Comparison of ENCODE assay signal across 11 mouse cellular contexts in genomic region chr6:22205751-22206121, GRCm38 (mm10).
DNase-seq lines count a peak whose midpoint lies in the region; ATAC-seq and TF ChIP-seq lines count a peak whose summit lies in the region.
"Had no signal": no experiment of that assay in that cellular context is flagged by ENCODE, and none has a peak within 500 bp of the region (broad histone marks: within the 10 kb centered on the region; RNA-seq: fewer than 3 reads in every experiment).

No protein-coding gene starts in this region.

- 42% methylated on average over 7 of the region's 7 CpGs for WGBS in lung, embryonic 16.5 days
- WGBS in hindbrain, postnatal 0 days = 35% methylated on average over 7 of the region's 7 CpGs
- WGBS in stomach, embryonic 14.5 days = 74% methylated on average over 7 of the region's 7 CpGs

- H3K27me3 ChIP-seq in lung, embryonic 16.5 days (ENCODE audit: control insufficient read depth, insufficient read depth, low read depth, low read length) = no peaks in the 10 kb centered on the region
- H3K27me3 ChIP-seq in hindbrain, postnatal 0 days (ENCODE audit: insufficient read depth, low read length) = no peaks in the 10 kb centered on the region
- H3K27me3 ChIP-seq in stomach, embryonic 14.5 days (ENCODE audit: control insufficient read depth, insufficient read depth, low read length) = no peaks in the 10 kb centered on the region
- H3K27me3 ChIP-seq: liver, embryonic 13.5 days had no signal

- no peak for TF ChIP-seq CTCF in hindbrain, postnatal 0 days (IDR thresholded peaks at IDR 0.05; ENCODE audit: low read depth)

- no peaks in the 10 kb centered on the region for H3K9me3 ChIP-seq in lung, embryonic 16.5 days (ENCODE audit: control insufficient read depth, low read length)
- no peaks in the 10 kb centered on the region for H3K9me3 ChIP-seq in hindbrain, postnatal 0 days (ENCODE audit: low read length)
- H3K9me3 ChIP-seq in stomach, embryonic 14.5 days (ENCODE audit: control insufficient read depth, low read depth, low read length) = no peaks in the 10 kb centered on the region
- H3K9me3 ChIP-seq: liver, embryonic 13.5 days had no signal

- no peak overlapping the region for H3K9ac ChIP-seq in lung, embryonic 16.5 days (ENCODE audit: low read length)
- no peak overlapping the region for H3K9ac ChIP-seq in hindbrain, postnatal 0 days (replicated peaks; ENCODE audit: low read length)
- H3K9ac ChIP-seq in stomach, embryonic 14.5 days (replicated peaks; ENCODE audit: low read depth, low read length) = no peak overlapping the region
- H3K9ac ChIP-seq: liver, embryonic 13.5 days had no signal

- H3K27ac ChIP-seq in lung, embryonic 16.5 days (ENCODE audit: low read length) = peak overlapping the region; percentile 43; the same call in 1 of the 2 replicates
- 0 out of 2 replicates have a peak overlapping the region, but pooled peaks have one; percentile 32 for H3K27ac ChIP-seq in hindbrain, postnatal 0 days
- H3K27ac ChIP-seq in stomach, embryonic 14.5 days (ENCODE audit: low read length) = no peak overlapping the region
- H3K27ac ChIP-seq: liver, embryonic 13.5 days had no signal

- H3K4me1 ChIP-seq in lung, embryonic 16.5 days (replicated peaks; ENCODE audit: control insufficient read depth, insufficient read depth, low read length) = peaks cover 5% of the 10 kb centered on the region; the same call in 1 of the 2 replicates
- H3K4me1 ChIP-seq in hindbrain, postnatal 0 days (ENCODE audit: insufficient read depth, low read length) = peaks cover 7% of the 10 kb centered on the region; the same call in 1 of the 2 replicates
- no peaks in the 10 kb centered on the region for H3K4me1 ChIP-seq in stomach, embryonic 14.5 days (ENCODE audit: control insufficient read depth, insufficient read depth, low read length)
- H3K4me1 ChIP-seq: liver, embryonic 13.5 days had no signal

- DNase-seq in frontal cortex, adult 2 months (ENCODE audit: extremely low spot score in 1 of 2, low spot score in 1 of 2) = no peak
- DNase-seq in lung, postnatal 4 days = no peak
- DNase-seq in hindbrain, postnatal 0 days (ENCODE audit: low spot score) = peak; percentile 44
- no peak for DNase-seq in kidney, postnatal 10 days
- no peak for DNase-seq in spleen, adult 18-20 months
- DNase-seq: layer of hippocampus, adult 9-11 months; liver, embryonic 13.5 days had no signal

- peak overlapping the region; percentile 42 for H3K4me2 ChIP-seq in lung, embryonic 16.5 days (ENCODE audit: low read depth, low read length)
- peak overlapping the region; percentile 47 for H3K4me2 ChIP-seq in hindbrain, postnatal 0 days (ENCODE audit: low read depth, low read length)
- H3K4me2 ChIP-seq in stomach, embryonic 14.5 days (replicated peaks; ENCODE audit: low read depth, low read length) = 0 out of 2 replicates have a peak overlapping the region, but pooled peaks have one; percentile 8
- H3K4me2 ChIP-seq: liver, embryonic 13.5 days had no signal

- ATAC-seq in frontal cortex, adult (ENCODE audit: low TSS enrichment) = peak; percentile 1; the same call in 1 of the 2 replicates
- no peak for ATAC-seq in lung, embryonic 16.5 days (ENCODE audit: low read depth)
- ATAC-seq in hindbrain, postnatal 0 days = peak; percentile 57; the same call in 1 of the 2 replicates
- no peak for ATAC-seq in stomach, embryonic 14.5 days (ENCODE audit: insufficient number of reproducible peaks, insufficient read depth, low FRiP score, low read depth)
- ATAC-seq: CD4-positive, CD25-positive, alpha-beta regulatory T cell, adult 4 months had no signal

- 0 out of 2 replicates have a peak overlapping the region, but pooled peaks have one; percentile 3 for H3K4me3 ChIP-seq in lung, embryonic 16.5 days (ENCODE audit: low read length)
- peak overlapping the region; percentile 16 for H3K4me3 ChIP-seq in hindbrain, postnatal 0 days (ENCODE audit: low read length)
- H3K4me3 ChIP-seq in stomach, embryonic 14.5 days (ENCODE audit: low read depth, low read length) = no peak overlapping the region
- H3K4me3 ChIP-seq: liver, embryonic 13.5 days had no signal

- no peaks in the 10 kb centered on the region for H3K36me3 ChIP-seq in lung, embryonic 16.5 days (ENCODE audit: control insufficient read depth, insufficient read depth, low read length)
- no peaks in the 10 kb centered on the region for H3K36me3 ChIP-seq in hindbrain, postnatal 0 days (ENCODE audit: insufficient read depth, low read length)
- no peaks in the 10 kb centered on the region for H3K36me3 ChIP-seq in stomach, embryonic 14.5 days (ENCODE audit: control insufficient read depth, insufficient read depth, low read length)
- H3K36me3 ChIP-seq: liver, embryonic 13.5 days had no signal

Comparison
In these comparisons a context has a peak if more than half of its experiments do, and no peak if none do; other contexts are left out.
1. ATAC-seq: peak in frontal cortex, adult (single experiment) and hindbrain, postnatal 0 days (single experiment); none in lung, embryonic 16.5 days (single experiment) and stomach, embryonic 14.5 days (single experiment).
2. Peak in every context shown above with its lines, with median percentiles within 50 percentile points of each other: H3K4me2 ChIP-seq.